In genomic region chr14:121038676-121039075, GRCm38 (mm10) we compare ENCODE assay signal across 12 mouse cellular contexts. TPM values are rescaled to one million over a fixed set of nuclear protein-coding genes. Genes with fewer than 3 reads are reported as not detected.
DNase-seq lines count a peak whose midpoint lies in the region; ATAC-seq and TF ChIP-seq lines count a peak whose summit lies in the region.
"Had no signal": no experiment of that assay in that cellular context is flagged by ENCODE, and none has a peak within 500 bp of the region (broad histone marks: within the 10 kb centered on the region; RNA-seq: fewer than 3 reads in every experiment).

No protein-coding gene starts in this region.

- H3K4me1 ChIP-seq in forebrain, postnatal 0 days (ENCODE audit: insufficient read depth), result peaks cover 24% of the 10 kb centered on the region
- peaks cover 13% of the 10 kb centered on the region for H3K4me1 ChIP-seq in forebrain, embryonic 11.5 days (replicated peaks; ENCODE audit: control insufficient read depth, insufficient read depth, low read length)
- peaks cover 41% of the 10 kb centered on the region for H3K4me1 ChIP-seq in hindbrain, embryonic 10.5 days (replicated peaks)
- peaks cover 32% of the 10 kb centered on the region for H3K4me1 ChIP-seq in limb, embryonic 15.5 days

- no peaks in the 10 kb centered on the region for H3K27me3 ChIP-seq in forebrain, postnatal 0 days (ENCODE audit: insufficient read depth, low read length)
- H3K27me3 ChIP-seq in forebrain, embryonic 11.5 days (ENCODE audit: control insufficient read depth, insufficient read depth, low read length), result peaks cover 10% of the 10 kb centered on the region
- H3K27me3 ChIP-seq in hindbrain, embryonic 10.5 days (ENCODE audit: insufficient read depth, poor library complexity, severe bottlenecking), result peaks cover 13% of the 10 kb centered on the region
- H3K27me3 ChIP-seq in limb, embryonic 15.5 days, result no peaks in the 10 kb centered on the region

- no peak overlapping the region for H3K9ac ChIP-seq in forebrain, postnatal 0 days
- no peak overlapping the region for H3K9ac ChIP-seq in forebrain, embryonic 11.5 days (ENCODE audit: low read length)
- no peak overlapping the region for H3K9ac ChIP-seq in limb, embryonic 15.5 days

- no peak for ATAC-seq in forebrain, postnatal 0 days
- ATAC-seq in forebrain, embryonic 11.5 days (replicated peaks; ENCODE audit: low FRiP score), result no peak
- ATAC-seq in limb, embryonic 15.5 days (ENCODE audit: insufficient number of reproducible peaks, low FRiP score, low TSS enrichment, low read depth), result no peak

- no peaks in the 10 kb centered on the region for H3K36me3 ChIP-seq in forebrain, postnatal 0 days (ENCODE audit: insufficient read depth)
- no peaks in the 10 kb centered on the region for H3K36me3 ChIP-seq in forebrain, embryonic 11.5 days (ENCODE audit: control insufficient read depth, insufficient read depth, low read length)
- no peaks in the 10 kb centered on the region for H3K36me3 ChIP-seq in hindbrain, embryonic 10.5 days
- no peaks in the 10 kb centered on the region for H3K36me3 ChIP-seq in limb, embryonic 15.5 days

- no peak for DNase-seq in forebrain, postnatal 0 days
- no peak for DNase-seq in forebrain, embryonic 11.5 days (ENCODE audit: low spot score)
- peak; percentile 44 for DNase-seq in NIH3T3 (ENCODE audit: low read depth)
- peak; percentile 33 for DNase-seq in hindbrain, embryonic 10.5 days (ENCODE audit: low spot score)
- DNase-seq in spleen, postnatal 4 days (ENCODE audit: low spot score in 2 of 2), result no peak
- no peak for DNase-seq in right cerebral cortex, postnatal 25 days
- DNase-seq in adrenal gland, postnatal 10 days, result no peak
- DNase-seq: adrenal gland, postnatal 36 days; cerebellum, adult 2 months; heart, adult 2 months; kidney, postnatal 14 days had no signal

- no peak for TF ChIP-seq CTCF in forebrain, postnatal 0 days (IDR thresholded peaks at IDR 0.05; ENCODE audit: low read depth)

- H3K4me2 ChIP-seq in forebrain, postnatal 0 days (ENCODE audit: low read depth), result peak overlapping the region; percentile 24
- H3K4me2 ChIP-seq in forebrain, embryonic 11.5 days (ENCODE audit: low read depth, low read length, severe bottlenecking), result no peak overlapping the region
- H3K4me2 ChIP-seq in limb, embryonic 15.5 days, result peak overlapping the region; percentile 98; the same call in 1 of the 2 replicates

- no peak overlapping the region for H3K27ac ChIP-seq in forebrain, postnatal 0 days (ENCODE audit: low read depth, low read length)
- H3K27ac ChIP-seq in forebrain, embryonic 11.5 days (ENCODE audit: low read depth, low read length), result no peak overlapping the region
- no peak overlapping the region for H3K27ac ChIP-seq in hindbrain, embryonic 10.5 days
- no peak overlapping the region for H3K27ac ChIP-seq in limb, embryonic 15.5 days
- H3K27ac ChIP-seq: heart, adult 2 months had no signal

- 55% methylated on average over 5 of the region's 5 CpGs for WGBS in forebrain, postnatal 0 days
- WGBS in forebrain, embryonic 11.5 days, result 63% methylated on average over 5 of the region's 5 CpGs
- WGBS in hindbrain, embryonic 10.5 days, result 63% methylated on average over 5 of the region's 5 CpGs
- WGBS in limb, embryonic 15.5 days, result 25% methylated on average over 5 of the region's 5 CpGs

- no peaks in the 10 kb centered on the region for H3K9me3 ChIP-seq in forebrain, postnatal 0 days (ENCODE audit: low read length)
- H3K9me3 ChIP-seq in forebrain, embryonic 11.5 days (ENCODE audit: control insufficient read depth, low read length), result no peaks in the 10 kb centered on the region
- no peaks in the 10 kb centered on the region for H3K9me3 ChIP-seq in hindbrain, embryonic 10.5 days
- H3K9me3 ChIP-seq in limb, embryonic 15.5 days, result no peaks in the 10 kb centered on the region

- H3K4me3 ChIP-seq in forebrain, postnatal 0 days (ENCODE audit: low read depth, low read length), result no peak overlapping the region
- H3K4me3 ChIP-seq in forebrain, embryonic 11.5 days (ENCODE audit: low read depth, low read length), result no peak overlapping the region
- H3K4me3 ChIP-seq in hindbrain, embryonic 10.5 days, result peak overlapping the region; percentile 87; the same call in 1 of the 2 replicates
- no peak overlapping the region for H3K4me3 ChIP-seq in limb, embryonic 15.5 days
- H3K4me3 ChIP-seq: heart, adult 2 months had no signal

RNA-seq across cellular contexts. Expression of gene Farp1, which starts 3.7 kb away (rescaled TPM):
- 88.9 and 120 TPM in 2 replicates for total RNA-seq in forebrain, postnatal 0 days (2014; rRNA removed)
- 31.6 and 48.3 TPM in 2 replicates for polyA plus RNA-seq in forebrain, postnatal 0 days (2015; fragmentation: Nextera tagmentation; extraction: Ambion mirVana)
- 32.0 and 33.8 TPM in 2 replicates for polyA plus RNA-seq in forebrain, embryonic 11.5 days (2014; fragmentation: Nextera tagmentation; extraction: Ambion mirVana)
- polyA plus RNA-seq in hindbrain, embryonic 10.5 days (2016; fragmentation: Nextera tagmentation; extraction: Ambion mirVana), result 25.2 and 25.8 TPM in 2 replicates
- 25.1 and 29.1 TPM in 2 replicates for polyA plus RNA-seq in limb, embryonic 15.5 days (2015; fragmentation: Nextera tagmentation; extraction: Ambion mirVana)
- total RNA-seq in adrenal gland, postnatal 10 days (2021), result 10 to 100 TPM; 21.1 to 32.3 TPM

Comparison
In these comparisons a context has a peak if more than half of its experiments do, and no peak if none do; other contexts are left out.
1. DNase-seq: peak in NIH3T3 (single experiment) and hindbrain, embryonic 10.5 days (single experiment); none in forebrain, postnatal 0 days (single experiment), forebrain, embryonic 11.5 days (single experiment), spleen, postnatal 4 days (0 of 2), right cerebral cortex, postnatal 25 days (single experiment) and adrenal gland, postnatal 10 days (single experiment).